Mouse (Mus musculus) intestine, embryonic 15.5 days (tissue): ENCODE results near the gene Negr1. TPM values are rescaled to one million over a fixed set of nuclear protein-coding genes. Genes with fewer than 3 reads are reported as not detected.

ENCODE experiments used
- ATAC-seq: fragments of 200-750 bp; cut with Nextera tagmentation; 2 replicates; pipeline ENCODE4 v1.8.0; 2017; ENCODE audit warnings: moderate TSS enrichment, moderate library complexity
- H3K27ac ChIP-seq: fragments of 300-500 bp; sonication (generic); 2 replicates; pipeline ENCODE4 v1.5.1; 2015; ENCODE audit warnings: mild to moderate bottlenecking, inconsistent platforms
- H3K27me3 ChIP-seq: fragments of 300-500 bp; sonication (generic); replicated peaks from 2 replicates; pipeline ENCODE4 v1.6.1; 2015; ENCODE audit warnings: inconsistent platforms
- H3K36me3 ChIP-seq: fragments of 300-500 bp; sonication (generic); 2 replicates; pipeline ENCODE4 v1.6.1; 2015; ENCODE audit warnings: inconsistent platforms
- H3K4me1 ChIP-seq: fragments of 300-500 bp; sonication (generic); replicated peaks from 2 replicates; pipeline ENCODE4 v1.6.1; 2015; ENCODE audit warnings: inconsistent platforms
- H3K4me2 ChIP-seq: fragments of 300-500 bp; sonication (generic); replicated peaks from 2 replicates; pipeline ENCODE4 v1.6.1; 2015; ENCODE audit warnings: mild to moderate bottlenecking, inconsistent platforms
- H3K4me3 ChIP-seq: fragments of 300-500 bp; sonication (generic); replicated peaks from 2 replicates; pipeline ENCODE4 v1.5.1; 2015; ENCODE audit warnings: inconsistent platforms
- H3K9ac ChIP-seq: fragments of 300-500 bp; sonication (generic); 2 replicates; pipeline ENCODE4 v1.6.1; 2015; ENCODE audit warnings: inconsistent platforms
- H3K9me3 ChIP-seq: fragments of 300-500 bp; sonication (generic); 2 replicates; pipeline ENCODE4 v1.6.1; 2016; ENCODE audit warnings: inconsistent platforms
- WGBS: fragments of 180-500 bp; shearing (Covaris S2); methylation state at CpG from one replicate; pipeline ENCODE4 v1.1.7; 2015; 5-methylcytosine and 5-hydroxymethylcytosine counted together
- polyA plus RNA-seq: library from polyadenylated mRNA; unstranded; fragments of >200 nt; fragmentation: Nextera tagmentation; extraction: Ambion mirVana; gene quantifications from 2 replicates; pipeline ENCODE4 v1.2.1, GENCODE M21; 2015

Negr1 gene
- 3.0 and 3.8 TPM in 2 replicates for polyA plus RNA-seq

DNA sequence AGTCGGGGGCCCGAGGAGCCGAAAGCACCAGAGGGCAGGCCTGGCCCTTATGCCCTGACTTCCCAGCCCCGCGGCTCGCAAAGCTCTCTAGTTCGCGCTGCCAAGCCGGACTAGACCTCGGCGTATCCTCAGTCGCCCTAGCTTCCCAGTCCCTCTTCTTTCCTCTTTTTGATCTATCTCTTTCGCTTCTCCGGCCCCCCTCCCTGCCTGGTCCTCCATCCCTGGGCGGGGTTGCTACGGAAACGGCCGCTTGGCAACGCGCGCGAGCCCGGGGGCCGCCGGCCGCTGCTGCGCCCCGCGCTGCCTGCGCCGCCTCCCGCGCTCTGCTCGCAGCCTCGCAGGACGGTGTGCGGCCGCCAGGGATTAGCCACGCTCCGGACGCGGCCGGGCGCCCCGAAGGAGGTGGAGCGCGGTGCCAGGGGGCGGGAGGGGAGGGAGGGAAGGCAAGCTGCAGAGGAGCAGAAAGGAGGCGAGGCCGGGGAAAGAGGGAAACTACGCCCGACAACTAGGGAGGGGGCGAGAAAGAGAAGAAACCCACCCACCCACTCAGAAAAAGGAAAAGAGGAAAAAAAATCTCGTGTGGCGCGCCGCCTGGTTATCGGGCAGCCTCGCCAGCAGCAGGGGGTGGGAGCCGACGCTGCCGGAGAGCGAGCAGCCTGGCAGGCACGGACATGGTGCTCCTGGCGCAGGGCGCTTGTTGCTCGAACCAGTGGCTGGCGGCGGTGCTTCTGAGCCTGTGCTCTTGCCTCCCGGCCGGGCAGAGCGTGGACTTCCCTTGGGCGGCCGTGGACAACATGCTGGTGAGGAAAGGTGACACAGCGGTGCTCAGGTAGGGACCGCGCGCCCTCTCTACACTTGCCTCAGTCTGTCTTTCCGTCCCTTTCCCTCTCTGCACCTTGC is at the start of gene Negr1:
Negr1 (plus strand) TSS at position 271 of the 900 bp plus-strand sequence.
- Histone ChIP-seq H3K9ac (peak within 1 kb of the TSS; percentile 44), H3K36me3 (no peaks in the 10 kb centered on the region), H3K4me1 (peaks cover 8% of the 10 kb centered on the region; the same call in 1 of the 2 replicates), H3K27me3 (peaks cover 15% of the 10 kb centered on the region), H3K27ac (peak within 1 kb of the TSS; percentile 72), H3K9me3 (no peaks in the 10 kb centered on the region), H3K4me3 (peak within 1 kb of the TSS; percentile 53), H3K4me2 (peak within 1 kb of the TSS; percentile 93)
- ATAC-seq = peak; percentile 88
- under 1% methylated on average over 79 of the region's 79 CpGs for WGBS

DNA sequence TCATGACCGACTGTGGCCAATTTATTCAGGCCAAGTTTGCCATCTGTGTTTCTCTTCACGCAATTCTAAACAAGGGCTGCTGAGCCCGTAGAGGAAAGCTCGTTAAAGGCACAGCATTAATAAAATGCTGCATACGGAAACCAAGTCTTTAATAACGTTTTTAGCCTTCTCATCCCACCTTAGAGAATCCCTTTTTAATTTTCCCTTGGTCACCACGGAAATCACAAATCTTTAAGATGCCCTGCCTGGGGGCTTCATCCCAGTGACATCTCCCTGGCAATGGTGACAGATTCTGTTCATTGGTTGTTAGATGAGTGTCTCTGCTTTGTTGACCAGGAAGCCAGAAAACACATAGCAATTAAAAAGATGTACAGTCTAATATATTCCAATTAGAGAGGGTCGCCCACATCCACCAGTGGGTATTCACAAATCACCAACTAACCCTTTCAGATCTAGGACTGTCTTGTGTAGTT is 35.1 kb upstream of the Negr1 start:
- WGBS = 77% methylated on average over 8 of the region's 8 CpGs
- Histone ChIP-seq H3K27ac (no peak overlapping the region), H3K27me3 (no peaks in the 10 kb centered on the region), H3K4me1 (no peaks in the 10 kb centered on the region), H3K4me3 (no peak overlapping the region), H3K9me3 (no peaks in the 10 kb centered on the region), H3K9ac (no peak overlapping the region), H3K36me3 (no peaks in the 10 kb centered on the region), H3K4me2 (no peak overlapping the region)
- no peak for ATAC-seq

GRCm38 (mm10) chr3:156527231-156527995 is 34.2 kb upstream of the Negr1 start:
- no peaks in the 10 kb centered on the region for H3K27me3 ChIP-seq
- H3K36me3 ChIP-seq = no peaks in the 10 kb centered on the region
- no peak for ATAC-seq
- no peaks in the 10 kb centered on the region for H3K4me1 ChIP-seq
- H3K4me3 ChIP-seq = no peak overlapping the region
- no peak overlapping the region for H3K9ac ChIP-seq
- no peak overlapping the region for H3K27ac ChIP-seq
- no peaks in the 10 kb centered on the region for H3K9me3 ChIP-seq
- 81% methylated on average over 2 of the region's 2 CpGs for WGBS
- no peak overlapping the region for H3K4me2 ChIP-seq

DNA sequence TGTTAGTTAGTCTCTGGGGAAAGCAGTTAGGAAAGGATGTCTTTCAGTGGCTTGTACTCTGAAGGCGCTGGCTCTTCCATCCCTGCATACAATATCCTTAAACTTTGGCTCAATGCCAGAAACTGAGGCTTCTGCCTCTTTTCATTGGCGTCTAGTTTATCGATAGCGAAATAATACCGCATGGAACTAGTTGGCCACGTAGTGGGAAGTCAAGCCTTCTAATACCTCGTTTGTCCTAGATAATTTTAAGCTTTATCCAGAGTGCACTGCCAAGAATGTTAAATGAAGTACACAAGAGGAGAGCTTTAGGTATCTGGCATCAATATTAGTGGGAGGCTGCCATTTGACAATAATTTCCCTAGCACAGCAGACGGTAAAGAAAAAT is 2.2 kb upstream of the Negr1 start:
- Histone ChIP-seq H3K4me3 (no peak overlapping the region), H3K9me3 (no peaks in the 10 kb centered on the region), H3K4me1 (peaks cover 8% of the 10 kb centered on the region; the same call in 1 of the 2 replicates), H3K36me3 (no peaks in the 10 kb centered on the region), H3K4me2 (peak overlapping the region; percentile 93), H3K27me3 (peaks cover 15% of the 10 kb centered on the region), H3K9ac (no peak overlapping the region), H3K27ac (no peak overlapping the region)
- WGBS = 20% methylated on average over 8 of the region's 8 CpGs
- ATAC-seq = no peak

- Histone ChIP-seq H3K36me3 (no peaks in the 10 kb centered on the region), H3K9me3 (no peaks in the 10 kb centered on the region), H3K27me3 (peaks cover 15% of the 10 kb centered on the region), H3K27ac (no peak overlapping the region), H3K4me1 (peaks cover 8% of the 10 kb centered on the region; the same call in 1 of the 2 replicates), H3K4me2 (peak overlapping the region; percentile 93), H3K4me3 (peak overlapping the region; percentile 49), H3K9ac (no peak overlapping the region)
- ATAC-seq = no peak
- WGBS = 10% methylated on average over 19 of the region's 19 CpGs
These were observed 1.6 kb upstream of the Negr1 start for GRCm38 (mm10) chr3:156559826-156560471.

GRCm38 (mm10) chr3:156560766-156561165 is 828 bp upstream of the Negr1 start:
- no peak overlapping the region for H3K9ac ChIP-seq
- ATAC-seq = peak; percentile 86

GRCm38 (mm10) chr3:156562424-156562785 is 811 bp downstream of the Negr1 start:
- peak overlapping the region; percentile 44 for H3K9ac ChIP-seq
- 2% methylated on average over 10 of the region's 10 CpGs for WGBS
- peak overlapping the region; percentile 27; the same call in 1 of the 2 replicates for H3K27ac ChIP-seq
- H3K27me3 ChIP-seq = peaks cover 15% of the 10 kb centered on the region
- peaks cover 8% of the 10 kb centered on the region; the same call in 1 of the 2 replicates for H3K4me1 ChIP-seq
- H3K4me2 ChIP-seq = peak overlapping the region; percentile 93
- H3K36me3 ChIP-seq = no peaks in the 10 kb centered on the region
- ATAC-seq = no peak
- no peaks in the 10 kb centered on the region for H3K9me3 ChIP-seq
- H3K4me3 ChIP-seq = peak overlapping the region; percentile 53

More at GRCm38 (mm10) chr3:156560766-156561165, 828 bp upstream of the Negr1 start:
- WGBS = under 1% methylated on average over 27 of the region's 27 CpGs
- Histone ChIP-seq H3K4me2 (peak overlapping the region; percentile 93), H3K36me3 (no peaks in the 10 kb centered on the region), H3K27me3 (peaks cover 15% of the 10 kb centered on the region), H3K9me3 (no peaks in the 10 kb centered on the region), H3K4me3 (peak overlapping the region; percentile 49), H3K4me1 (peaks cover 8% of the 10 kb centered on the region; the same call in 1 of the 2 replicates), H3K27ac (peak overlapping the region; percentile 72)

GRCm38 (mm10) chr3:156562796-156563195 is 1.2 kb downstream of the Negr1 start:
- Histone ChIP-seq H3K27ac (no peak overlapping the region), H3K36me3 (no peaks in the 10 kb centered on the region), H3K27me3 (peaks cover 15% of the 10 kb centered on the region), H3K4me2 (peak overlapping the region; percentile 93), H3K9me3 (no peaks in the 10 kb centered on the region), H3K4me1 (peaks cover 8% of the 10 kb centered on the region; the same call in 1 of the 2 replicates), H3K9ac (no peak overlapping the region), H3K4me3 (peak overlapping the region; percentile 53; the same call in 1 of the 2 replicates)
- ATAC-seq = no peak
- 30% methylated on average over 2 of the region's 2 CpGs for WGBS

DNA sequence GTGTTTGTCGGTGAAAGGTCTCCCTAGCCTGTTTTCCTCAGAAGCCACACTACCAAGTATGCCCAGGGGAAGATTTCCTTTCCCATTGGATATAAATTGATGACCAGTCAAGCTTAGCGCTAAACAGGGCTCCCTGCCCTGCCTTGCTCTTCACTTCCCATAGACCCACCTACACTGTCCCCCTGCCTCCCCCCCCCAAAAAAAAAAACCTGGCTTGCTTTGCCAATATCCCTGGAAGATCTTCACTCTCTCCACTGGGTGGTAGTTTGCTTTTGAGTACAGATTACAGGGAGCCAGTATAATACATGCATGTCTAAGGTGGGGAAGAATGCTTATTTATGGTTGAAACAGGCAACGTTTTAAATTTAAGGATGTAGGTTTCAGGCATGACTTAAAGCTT is 1.8 kb downstream of the Negr1 start:
- Histone ChIP-seq H3K9ac (no peak overlapping the region), H3K27me3 (peaks cover 15% of the 10 kb centered on the region), H3K36me3 (no peaks in the 10 kb centered on the region), H3K4me2 (peak overlapping the region; percentile 93), H3K4me1 (peaks cover 8% of the 10 kb centered on the region; the same call in 1 of the 2 replicates), H3K4me3 (no peak overlapping the region), H3K27ac (no peak overlapping the region), H3K9me3 (no peaks in the 10 kb centered on the region)
- 20% methylated on average over 3 of the region's 3 CpGs for WGBS
- no peak for ATAC-seq

GRCm38 (mm10) chr3:156573465-156573864 is 11.9 kb downstream of the Negr1 start:
- H3K36me3 ChIP-seq = no peaks in the 10 kb centered on the region
- no peak overlapping the region for H3K27ac ChIP-seq
- WGBS = 38% methylated on average over 2 of the region's 2 CpGs
- H3K9me3 ChIP-seq = no peaks in the 10 kb centered on the region
- H3K27me3 ChIP-seq = no peaks in the 10 kb centered on the region
- no peak for ATAC-seq
- H3K4me2 ChIP-seq = no peak overlapping the region
- no peak overlapping the region for H3K4me3 ChIP-seq
- H3K4me1 ChIP-seq = no peaks in the 10 kb centered on the region
- no peak overlapping the region for H3K9ac ChIP-seq

DNA sequence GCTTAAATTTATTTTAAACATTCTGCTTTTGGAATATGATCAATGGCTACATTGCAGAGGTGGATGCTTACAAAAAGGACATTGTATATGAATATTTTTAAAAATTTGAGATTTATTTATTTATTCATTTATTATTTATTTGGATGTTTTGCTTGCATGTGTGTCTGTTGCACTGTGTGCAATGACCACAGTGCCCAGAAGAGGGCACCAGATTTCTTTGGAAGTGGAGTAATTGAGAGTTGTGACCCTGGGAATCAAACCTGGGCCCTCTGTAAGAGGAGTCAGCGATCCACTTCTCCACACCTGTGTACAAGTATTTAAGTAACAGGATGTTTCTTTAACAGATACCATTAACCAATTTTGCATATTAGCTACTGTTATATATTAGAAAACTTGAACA is 14.7 kb downstream of the Negr1 start:
- Histone ChIP-seq H3K9ac (no peak overlapping the region), H3K27ac (no peak overlapping the region), H3K36me3 (no peaks in the 10 kb centered on the region), H3K27me3 (no peaks in the 10 kb centered on the region), H3K9me3 (no peaks in the 10 kb centered on the region), H3K4me1 (no peaks in the 10 kb centered on the region), H3K4me3 (no peak overlapping the region), H3K4me2 (no peak overlapping the region)
- 90% methylated on average over 1 of the region's 1 CpGs for WGBS
- no peak for ATAC-seq

DNA sequence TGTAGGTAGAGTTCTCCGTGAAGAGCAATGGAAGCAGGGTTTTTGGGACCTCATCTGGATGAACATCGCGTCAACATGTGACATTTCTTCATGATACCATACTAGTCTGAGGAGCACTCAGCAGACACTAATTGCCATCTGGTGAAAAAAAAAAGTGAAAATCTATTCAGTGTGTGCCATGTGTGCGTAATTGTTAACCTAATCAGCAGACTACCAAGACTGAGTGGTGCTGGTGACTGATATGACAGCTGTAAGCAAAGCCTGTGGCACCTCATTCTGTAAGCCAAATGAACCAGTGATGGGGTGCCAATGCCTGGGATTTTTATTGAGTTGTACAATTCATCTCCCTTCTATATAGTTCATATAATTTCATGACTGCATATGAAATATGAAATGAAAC is 29.0 kb downstream of the Negr1 start:
- no peaks in the 10 kb centered on the region for H3K27me3 ChIP-seq
- no peak overlapping the region for H3K4me2 ChIP-seq
- no peak for ATAC-seq
- WGBS = 89% methylated on average over 4 of the region's 4 CpGs
- no peaks in the 10 kb centered on the region for H3K36me3 ChIP-seq
- no peak overlapping the region for H3K27ac ChIP-seq
- H3K4me3 ChIP-seq = no peak overlapping the region
- H3K9ac ChIP-seq = no peak overlapping the region
- no peaks in the 10 kb centered on the region for H3K9me3 ChIP-seq
- no peaks in the 10 kb centered on the region for H3K4me1 ChIP-seq
